Mouse (Mus musculus) cerebellum, adult 2 months (tissue): ENCODE measurements around the gene Kifc3. TPM values are rescaled to one million over a fixed set of nuclear protein-coding genes. Genes with fewer than 3 reads are reported as not detected.
A peak's percentile ranks its signal among the peaks of the same experiment; 100 is the strongest.

ENCODE experiments used
- DNase-seq, 2 experiments: peaks; one replicate each; pipeline ENCODE4 v3.0.0; 2021
- H3K27ac ChIP-seq: fragments of 200-500 bp; 2 replicates; pipeline ENCODE4 v1.5.1; 2012; ENCODE audit warnings: low read length, control low read depth, inconsistent platforms; ENCODE audit not compliant: insufficient read depth
- H3K27me3 ChIP-seq: fragments of 200-500 bp; 2 replicates; pipeline ENCODE4 v1.6.1; 2012; ENCODE audit warnings: inconsistent platforms, mild to moderate bottlenecking, low read length, moderate library complexity; ENCODE audit not compliant: control insufficient read depth, insufficient read depth
- H3K4me1 ChIP-seq: fragments of 200-500 bp; 2 replicates; pipeline ENCODE4 v1.6.1; 2011; ENCODE audit warnings: low read length; ENCODE audit not compliant: control insufficient read depth, insufficient read depth
- H3K4me3 ChIP-seq: fragments of 200-500 bp; replicated peaks from 2 replicates; pipeline ENCODE3; 2011; ENCODE audit warnings: mild to moderate bottlenecking, low read depth, low read length, control low read depth; ENCODE audit not compliant: insufficient read depth
- CTCF ChIP-seq: fragments of 200-500 bp; IDR thresholded peaks from 2 replicates; pipeline ENCODE4 v1.5.1; 2011; ENCODE audit warnings: low read depth, mild to moderate bottlenecking, control low read depth, low read length, moderate library complexity, borderline replicate concordance; ENCODE audit not compliant: insufficient read depth
- POLR2A ChIP-seq: fragments of 200-500 bp; IDR thresholded peaks from 2 replicates; pipeline ENCODE4 v1.6.1; 2011; ENCODE audit warnings: low read length, control low read depth, borderline replicate concordance; ENCODE audit not compliant: insufficient read depth
- WGBS: fragments of 180-500 bp; shearing (Covaris S2); methylation state at CpG from one replicate; pipeline ENCODE4 v1.1.7; 2018; 5-methylcytosine and 5-hydroxymethylcytosine counted together
- polyA plus RNA-seq: library from polyadenylated mRNA; depleted of rRNA; stranded (reverse); fragments of >200 nt; gene quantifications from 2 replicates; pipeline ENCODE4 v1.2.3, GENCODE M21; 2012; rRNA removed

The Kifc3 gene
- polyA plus RNA-seq, result 49.9 and 56.8 TPM in 2 replicates

- no peak for DNase-seq
- Histone ChIP-seq H3K4me1 (no peaks in the 10 kb centered on the region), H3K27me3 (no peaks in the 10 kb centered on the region), H3K4me3 (no peak within 1 kb of the TSS), H3K27ac (no peak within 1 kb of the TSS)
- no peak for TF ChIP-seq POLR2A
- no peak for TF ChIP-seq CTCF
- WGBS, result 62% methylated on average over 14 of the region's 14 CpGs
Measured at GRCm38 (mm10) chr8:95202649-95203275, at the start of gene Kifc3. Gene Kifc3, minus strand, starts transcription at chr8:95202812.

- no peak for DNase-seq
- H3K27ac ChIP-seq, result no peak overlapping the region
- TF ChIP-seq CTCF (no peak), POLR2A (no peak)
- H3K27me3 ChIP-seq, result no peaks in the 10 kb centered on the region
- H3K4me3 ChIP-seq, result no peak overlapping the region
- no peaks in the 10 kb centered on the region for H3K4me1 ChIP-seq
- WGBS, result 63% methylated on average over 9 of the region's 9 CpGs
Measured at GRCm38 (mm10) chr8:95252056-95252455, 49.4 kb upstream of the Kifc3 start.

- Histone ChIP-seq H3K27me3 (no peaks in the 10 kb centered on the region), H3K4me1 (peaks cover 5% of the 10 kb centered on the region), H3K4me3 (no peak overlapping the region), H3K27ac (no peak overlapping the region)
- no peak for DNase-seq
- TF ChIP-seq POLR2A (no peak), CTCF (no peak)
- 56% methylated on average over 4 of the region's 4 CpGs for WGBS
Measured at GRCm38 (mm10) chr8:95249847-95250246, 47.2 kb upstream of the Kifc3 start.

- Histone ChIP-seq H3K27me3 (no peaks in the 10 kb centered on the region), H3K27ac (no peak overlapping the region), H3K4me1 (peaks cover 5% of the 10 kb centered on the region), H3K4me3 (no peak overlapping the region)
- no peak for TF ChIP-seq POLR2A
- no peak for TF ChIP-seq CTCF
- no peak for DNase-seq
- 91% methylated on average over 5 of the region's 5 CpGs for WGBS
Measured at GRCm38 (mm10) chr8:95247277-95247676, 44.7 kb upstream of the Kifc3 start.

GRCm38 (mm10) chr8:95245180-95245579 is 42.6 kb upstream of the Kifc3 start:
- TF ChIP-seq CTCF (no peak), POLR2A (no peak)
- 50% methylated on average over 5 of the region's 5 CpGs for WGBS
- DNase-seq, result no peak

GRCm38 (mm10) chr8:95243853-95244252 is 41.2 kb upstream of the Kifc3 start:
- Histone ChIP-seq H3K4me1 (peaks cover 5% of the 10 kb centered on the region), H3K4me3 (no peak overlapping the region), H3K27me3 (no peaks in the 10 kb centered on the region), H3K27ac (no peak overlapping the region)
- TF ChIP-seq POLR2A, result no peak
- TF ChIP-seq CTCF, result no peak
- WGBS, result 70% methylated on average over 4 of the region's 4 CpGs
- DNase-seq, result no peak

More at GRCm38 (mm10) chr8:95245180-95245579, 42.6 kb upstream of the Kifc3 start:
- Histone ChIP-seq H3K27ac (no peak overlapping the region), H3K4me1 (peaks cover 5% of the 10 kb centered on the region), H3K27me3 (no peaks in the 10 kb centered on the region), H3K4me3 (no peak overlapping the region)

- no peak for DNase-seq
- peak overlapping the region; percentile 7 for H3K4me3 ChIP-seq
- 12% methylated on average over 12 of the region's 12 CpGs for WGBS
- no peak overlapping the region for H3K27ac ChIP-seq
- peaks cover 5% of the 10 kb centered on the region for H3K4me1 ChIP-seq
- no peaks in the 10 kb centered on the region for H3K27me3 ChIP-seq
- TF ChIP-seq CTCF, result no peak
- TF ChIP-seq POLR2A, result no peak
Measured at GRCm38 (mm10) chr8:95242826-95243571, 40.4 kb upstream of the Kifc3 start.

GRCm38 (mm10) chr8:95242099-95242825 is 39.6 kb upstream of the Kifc3 start:
- WGBS, result 90% methylated on average over 26 of the region's 26 CpGs
- no peak overlapping the region for H3K27ac ChIP-seq
- peaks cover 5% of the 10 kb centered on the region for H3K4me1 ChIP-seq
- H3K27me3 ChIP-seq, result no peaks in the 10 kb centered on the region
- no peak for DNase-seq
- H3K4me3 ChIP-seq, result no peak overlapping the region
- TF ChIP-seq CTCF (no peak), POLR2A (no peak)
